Mouse (Mus musculus) embryonic facial prominence, embryonic 14.5 days (tissue): ENCODE results near the gene Tshz2. TPM values are rescaled to one million over a fixed set of nuclear protein-coding genes. Genes with fewer than 3 reads are reported as not detected.

Source experiments
- ATAC-seq: fragments of 200-750 bp; cut with Nextera tagmentation; 2 replicates; pipeline ENCODE4 v1.8.0; 2017; ENCODE audit warnings: low read depth, moderate number of reproducible peaks, moderate TSS enrichment
- DNase-seq: peaks from one replicate; pipeline ENCODE4 v3.0.0-alpha.2; 2015; ENCODE audit warnings: low spot score
- H3K27ac ChIP-seq: fragments of 300-500 bp; sonication (generic); replicated peaks from 2 replicates; pipeline ENCODE4 v1.5.1; 2014; ENCODE audit warnings: low read depth, mild to moderate bottlenecking, low read length, moderate library complexity
- H3K27me3 ChIP-seq: fragments of 300-500 bp; sonication (generic); replicated peaks from 2 replicates; pipeline ENCODE4 v1.6.1; 2014; ENCODE audit warnings: low read length; ENCODE audit not compliant: control insufficient read depth, insufficient read depth
- H3K36me3 ChIP-seq: fragments of 300-500 bp; sonication (generic); 2 replicates; pipeline ENCODE4 v1.6.1; 2014; ENCODE audit warnings: low read length, mixed read lengths; ENCODE audit not compliant: control insufficient read depth, insufficient read depth
- H3K4me1 ChIP-seq: fragments of 300-500 bp; sonication (generic); 2 replicates; pipeline ENCODE4 v1.6.1; 2014; ENCODE audit warnings: antibody characterized with exemption, low read length; ENCODE audit not compliant: control insufficient read depth, insufficient read depth
- H3K4me2 ChIP-seq: fragments of 300-500 bp; sonication (generic); 2 replicates; pipeline ENCODE4 v1.6.1; 2014; ENCODE audit warnings: low read depth, mild to moderate bottlenecking, low read length, moderate library complexity, mixed read lengths
- H3K4me3 ChIP-seq: fragments of 300-500 bp; sonication (generic); 2 replicates; pipeline ENCODE4 v1.5.1; 2014; ENCODE audit warnings: low read depth, mild to moderate bottlenecking, low read length
- H3K9ac ChIP-seq: fragments of 300-500 bp; sonication (generic); 2 replicates; pipeline ENCODE4 v1.6.1; 2014; ENCODE audit warnings: low read depth, mild to moderate bottlenecking, low read length, moderate library complexity, mixed read lengths
- H3K9me3 ChIP-seq: fragments of 300-500 bp; sonication (generic); 2 replicates; pipeline ENCODE4 v1.6.1; 2016; ENCODE audit warnings: low read length; ENCODE audit not compliant: control insufficient read depth
- WGBS: fragments of 180-500 bp; shearing (Covaris S2); extraction: QIAGEN DNeasy Blood & Tissue Kit; methylation state at CpG from one replicate; pipeline ENCODE4 v1.1.7; 2014; 5-methylcytosine and 5-hydroxymethylcytosine counted together
- polyA plus RNA-seq: library from polyadenylated mRNA; unstranded; fragments of >200 nt; fragmentation: Nextera tagmentation; extraction: Ambion mirVana; gene quantifications from 2 replicates; pipeline ENCODE4 v1.2.1, GENCODE M21; 2014

The Tshz2 gene
- polyA plus RNA-seq, 1 experiment from 2014 or later: 8.5 TPM

DNA sequence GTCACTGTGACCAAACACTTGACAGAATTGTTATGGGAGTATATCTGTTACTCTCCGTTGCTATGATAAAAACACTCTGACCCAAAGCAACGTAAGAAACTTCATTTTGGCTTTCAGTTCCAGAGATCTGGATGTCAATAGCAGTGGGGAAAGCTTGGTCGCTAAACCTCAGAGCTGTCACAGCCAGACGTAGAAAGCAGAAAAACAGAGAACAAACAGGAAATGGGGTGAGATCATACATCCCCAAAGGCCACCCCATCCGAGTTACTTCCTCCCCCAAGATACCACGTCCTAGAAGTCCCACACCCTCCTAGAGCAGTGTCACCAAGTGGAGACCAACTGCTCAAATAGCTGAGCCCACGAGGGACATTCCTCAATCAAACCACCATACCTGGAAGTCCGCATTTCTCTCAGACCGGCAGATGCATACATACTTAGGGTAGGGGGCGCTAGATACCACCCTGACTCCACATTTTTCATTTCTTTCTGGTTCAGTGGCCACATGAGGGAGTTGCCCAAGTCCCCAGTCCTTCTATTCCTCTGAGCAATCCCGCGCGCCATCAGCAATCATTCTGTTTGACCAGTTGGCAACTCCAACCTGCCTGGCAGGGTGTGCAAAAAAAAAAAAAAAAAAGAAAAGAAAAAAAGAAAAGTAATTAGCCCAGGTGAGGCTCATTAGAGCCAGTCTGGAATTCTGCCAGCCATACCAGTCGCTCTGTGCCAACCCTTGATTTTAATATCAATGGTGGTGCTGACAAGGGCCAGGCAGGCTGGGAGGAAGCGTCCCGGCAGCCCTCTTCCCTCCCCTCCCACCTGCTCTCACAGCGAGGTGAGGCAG lies 326.1 kb downstream of the Tshz2 start:
- WGBS: 36% methylated on average over 17 of the region's 17 CpGs
- DNase-seq (peak; percentile 30), ATAC-seq (peak; percentile 71; the same call in 1 of the 2 replicates)
- Histone ChIP-seq H3K27me3 (no peaks in the 10 kb centered on the region), H3K4me2 (no peak overlapping the region), H3K9ac (no peak overlapping the region), H3K4me3 (no peak overlapping the region), H3K36me3 (no peaks in the 10 kb centered on the region), H3K27ac (no peak overlapping the region), H3K4me1 (peaks cover 12% of the 10 kb centered on the region), H3K9me3 (no peaks in the 10 kb centered on the region)

GRCm38 (mm10) chr2:169961463-169962230 lies 328.8 kb downstream of the Tshz2 start:
- 21% methylated on average over 24 of the region's 24 CpGs for WGBS
- peak overlapping the region; percentile 70 for H3K4me2 ChIP-seq
- peaks cover 12% of the 10 kb centered on the region for H3K4me1 ChIP-seq
- H3K36me3 ChIP-seq: no peaks in the 10 kb centered on the region
- H3K27ac ChIP-seq: no peak overlapping the region
- no peaks in the 10 kb centered on the region for H3K27me3 ChIP-seq
- peak overlapping the region; percentile 50 for H3K9ac ChIP-seq
- DNase-seq (peak; percentile 73), ATAC-seq (peak; percentile 56)
- peak overlapping the region; percentile 35 for H3K4me3 ChIP-seq
- 0 out of 2 replicates have a peak, but pooled peaks cover 5% of the 10 kb centered on the region for H3K9me3 ChIP-seq

DNA sequence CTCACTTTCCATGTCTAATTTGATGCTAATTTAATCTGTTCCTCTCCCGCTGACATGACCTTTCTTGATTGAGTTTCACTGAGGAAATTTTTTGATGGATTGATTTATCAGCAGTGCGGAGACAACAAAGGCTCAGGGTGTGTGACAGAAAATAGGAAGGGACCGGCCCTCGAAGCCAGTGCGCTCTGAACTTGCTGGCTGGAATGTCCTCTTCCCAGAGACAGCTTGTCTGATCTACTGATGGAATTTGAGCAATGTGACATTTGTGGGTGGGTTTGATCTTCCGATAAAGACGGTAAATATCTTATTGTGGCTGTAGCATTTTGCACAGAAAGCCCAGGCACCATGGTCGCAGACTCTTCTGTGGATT lies 329.4 kb downstream of the Tshz2 start:
- DNase-seq (no peak), ATAC-seq (no peak)
- 42% methylated on average over 8 of the region's 8 CpGs for WGBS
- peak overlapping the region; percentile 35; the same call in 1 of the 2 replicates for H3K4me3 ChIP-seq
- peaks cover 12% of the 10 kb centered on the region for H3K4me1 ChIP-seq
- no peak overlapping the region for H3K27ac ChIP-seq
- peak overlapping the region; percentile 50; the same call in 1 of the 2 replicates for H3K9ac ChIP-seq
- no peaks in the 10 kb centered on the region for H3K27me3 ChIP-seq
- H3K36me3 ChIP-seq: no peaks in the 10 kb centered on the region
- H3K4me2 ChIP-seq: peak overlapping the region; percentile 70
- 0 out of 2 replicates have a peak, but pooled peaks cover 5% of the 10 kb centered on the region for H3K9me3 ChIP-seq

- Histone ChIP-seq H3K4me1 (peaks cover 12% of the 10 kb centered on the region), H3K36me3 (no peaks in the 10 kb centered on the region), H3K27ac (no peak overlapping the region), H3K4me3 (no peak overlapping the region), H3K4me2 (no peak overlapping the region), H3K9ac (no peak overlapping the region), H3K27me3 (no peaks in the 10 kb centered on the region), H3K9me3 (0 out of 2 replicates have a peak, but pooled peaks cover 5% of the 10 kb centered on the region)
- no peak for DNase-seq
- no peak for ATAC-seq
- 69% methylated on average over 8 of the region's 8 CpGs for WGBS
Observed at GRCm38 (mm10) chr2:169962776-169963175, 330.0 kb downstream of the Tshz2 start.

- Histone ChIP-seq H3K4me3 (no peak overlapping the region), H3K27ac (no peak overlapping the region), H3K27me3 (no peaks in the 10 kb centered on the region), H3K4me2 (no peak overlapping the region), H3K36me3 (no peaks in the 10 kb centered on the region), H3K9me3 (peaks cover 6% of the 10 kb centered on the region; the same call in 1 of the 2 replicates), H3K4me1 (no peaks in the 10 kb centered on the region), H3K9ac (no peak overlapping the region)
- 92% methylated on average over 6 of the region's 6 CpGs for WGBS
- ATAC-seq (no peak), DNase-seq (no peak)
Observed at GRCm38 (mm10) chr2:169970481-169970880, 337.7 kb downstream of the Tshz2 start.

GRCm38 (mm10) chr2:169982925-169983324 lies 350.1 kb downstream of the Tshz2 start:
- Histone ChIP-seq H3K27me3 (no peaks in the 10 kb centered on the region), H3K4me1 (no peaks in the 10 kb centered on the region), H3K4me3 (no peak overlapping the region), H3K4me2 (no peak overlapping the region), H3K9ac (no peak overlapping the region), H3K9me3 (no peaks in the 10 kb centered on the region), H3K27ac (no peak overlapping the region), H3K36me3 (no peaks in the 10 kb centered on the region)
- ATAC-seq (no peak), DNase-seq (no peak)
- WGBS: 84% methylated on average over 10 of the region's 10 CpGs

DNA sequence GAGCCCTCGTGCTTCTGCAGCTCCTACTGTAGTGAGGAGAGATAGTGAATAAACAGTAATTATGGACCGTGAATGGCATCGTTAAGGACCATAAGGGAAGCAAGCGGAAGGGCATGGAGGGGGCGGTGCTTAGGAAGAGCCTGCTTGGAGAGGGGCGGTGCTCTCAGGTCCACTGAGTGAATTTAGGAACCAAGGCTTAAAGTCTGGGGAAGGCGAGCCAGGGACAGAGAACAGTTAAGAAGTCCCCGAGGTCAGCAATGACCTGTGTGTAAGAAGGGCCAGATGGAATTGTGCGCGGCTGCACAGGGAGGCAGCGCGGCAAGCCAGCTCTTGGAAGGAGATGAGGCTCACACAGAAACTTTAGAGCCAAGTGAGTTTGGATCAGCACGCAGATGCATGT lies 354.4 kb downstream of the Tshz2 start:
- no peaks in the 10 kb centered on the region for H3K9me3 ChIP-seq
- no peak overlapping the region for H3K4me2 ChIP-seq
- DNase-seq (no peak), ATAC-seq (no peak)
- no peak overlapping the region for H3K4me3 ChIP-seq
- no peaks in the 10 kb centered on the region for H3K4me1 ChIP-seq
- H3K27me3 ChIP-seq: no peaks in the 10 kb centered on the region
- H3K9ac ChIP-seq: no peak overlapping the region
- no peaks in the 10 kb centered on the region for H3K36me3 ChIP-seq
- H3K27ac ChIP-seq: no peak overlapping the region
- WGBS: 58% methylated on average over 13 of the region's 13 CpGs

DNA sequence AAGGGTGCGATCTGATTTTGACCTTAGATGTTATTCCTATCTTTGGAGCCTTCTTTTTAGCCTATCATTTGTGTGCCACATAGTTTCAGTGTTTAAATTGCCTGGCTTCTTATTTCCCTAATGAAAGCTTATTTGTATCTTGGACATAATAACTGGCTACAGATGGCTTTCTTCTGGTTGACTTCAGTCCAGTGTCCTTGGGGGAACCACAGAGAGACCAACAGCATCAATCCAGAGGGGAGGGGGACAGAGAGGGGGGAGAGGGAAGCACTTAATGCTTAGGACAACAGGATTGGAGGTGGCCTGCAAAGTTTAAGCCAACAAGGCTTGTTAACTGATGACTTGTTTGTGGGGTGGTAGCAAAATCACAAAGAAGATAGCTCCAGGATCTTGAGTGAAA lies 356.4 kb downstream of the Tshz2 start:
- Histone ChIP-seq H3K27ac (no peak overlapping the region), H3K4me3 (no peak overlapping the region), H3K4me1 (no peaks in the 10 kb centered on the region), H3K27me3 (no peaks in the 10 kb centered on the region), H3K4me2 (no peak overlapping the region), H3K9ac (no peak overlapping the region), H3K9me3 (no peaks in the 10 kb centered on the region), H3K36me3 (no peaks in the 10 kb centered on the region)
- DNase-seq (no peak), ATAC-seq (no peak)
- WGBS: 100% methylated on average over 1 of the region's 1 CpGs
